Mouse (Mus musculus) retina, postnatal 7 days (tissue): Measurements from ENCODE around the gene 4931414P19Rik.

Source experiments
- DNase-seq: peaks from one replicate; pipeline ENCODE4 v3.0.0-alpha.2; 2012; ENCODE audit warnings: low read depth, low spot score

4931414P19Rik gene

GRCm38 (mm10) chr14:54544703-54545102, 61.1 kb downstream of the 4931414P19Rik start:
- DNase-seq = no peak

- DNase-seq = no peak
Observed at GRCm38 (mm10) chr14:54540771-54541170, 65.0 kb downstream of the 4931414P19Rik start.

- no peak for DNase-seq
Observed at GRCm38 (mm10) chr14:54538580-54538979, 67.2 kb downstream of the 4931414P19Rik start.
